Mouse (Mus musculus): ENCODE results near the gene Rbm34. TPM values are rescaled to one million over a fixed set of nuclear protein-coding genes. Genes with fewer than 3 reads are reported as not detected.
A peak's percentile ranks its signal among the peaks of the same experiment; 100 is the strongest.

The Rbm34 gene
- total and polyA plus RNA-seq, 3 experiments, result 24.8 to 42.7 (median 42.3) TPM

- TF ChIP-seq E2F4 (IDR thresholded peaks at IDR 0.05; ENCODE audit: insufficient replicate concordance, low read depth, low read length) (no peak), ETS1 (conservative IDR thresholded peaks at IDR 0.05; ENCODE audit: low read depth, low read length) (peak; percentile 84), MYC (IDR thresholded peaks at IDR 0.05; ENCODE audit: low read depth, low read length) (peak; percentile 99), MAZ (IDR thresholded peaks at IDR 0.05; ENCODE audit: low read depth, low read length) (no peak), KAT2A (IDR thresholded peaks at IDR 0.05; ENCODE audit: insufficient replicate concordance, low read length) (no peak)
Measured at GRCm38 (mm10) chr8:126945730-126946163, 25.1 kb downstream of the Rbm34 start, which contains the start of gene Tomm20 (continued).

DNA sequence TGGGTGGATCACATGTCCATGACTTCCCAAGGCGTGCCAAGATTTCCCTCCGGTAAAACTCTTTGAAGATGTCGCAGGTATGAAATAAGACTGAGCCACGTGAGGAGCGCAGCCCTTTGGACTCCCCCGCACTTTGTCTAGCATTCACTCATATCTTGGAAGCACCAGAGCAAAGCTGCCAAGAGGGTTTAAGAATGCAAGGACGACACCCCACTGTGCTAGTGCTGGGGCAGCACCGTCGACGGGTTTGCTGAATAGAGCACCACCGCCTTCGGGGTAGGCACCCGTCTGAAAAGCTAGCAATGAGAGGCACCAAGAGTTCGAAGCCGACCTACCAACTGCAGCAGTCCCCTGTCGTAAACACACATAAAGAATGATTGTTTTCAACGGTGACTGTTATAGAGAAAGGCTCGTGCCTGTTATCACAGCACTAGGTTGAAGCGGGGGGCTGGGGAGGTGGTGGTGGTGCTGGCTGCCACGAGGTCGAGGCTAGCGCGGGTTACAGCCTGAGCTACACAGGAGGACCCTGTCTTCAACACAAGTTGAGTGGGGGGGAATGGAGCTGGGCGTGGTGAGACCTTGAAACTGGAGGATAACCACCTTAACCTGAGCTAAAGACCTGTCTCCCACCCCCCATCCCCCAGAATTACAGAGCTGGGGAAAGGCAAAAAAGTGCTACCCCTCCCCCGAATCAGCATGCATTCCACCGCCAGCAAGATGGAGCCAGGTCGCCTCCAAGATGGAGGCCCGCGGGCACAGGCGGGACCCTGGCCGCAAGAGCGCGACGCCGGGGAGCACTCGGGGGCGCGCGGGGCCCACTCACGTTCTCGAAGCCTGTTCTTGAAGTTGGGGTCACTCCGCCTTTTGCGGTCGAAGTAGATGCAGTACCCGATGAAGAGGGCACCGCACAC is 25.8 kb downstream of the Rbm34 start:
- peak; percentile 60 for DNase-seq (ENCODE audit: extremely low read depth)
- Histone ChIP-seq H3K9me3 (replicated peaks; ENCODE audit: low read length) (no peaks in the 10 kb centered on the region), H3K27me3 (replicated peaks) (no peaks in the 10 kb centered on the region), H3K79me2 (replicated peaks; ENCODE audit: control insufficient read depth, extremely low read depth, insufficient read depth, poor library complexity, severe bottlenecking) (peaks cover 52% of the 10 kb centered on the region), H3K27ac (ENCODE audit: insufficient read depth, low read depth) (peak overlapping the region; percentile 80), H3K4me2 (ENCODE audit: insufficient read depth, low read depth, poor library complexity, severe bottlenecking) (peak overlapping the region; percentile 64; the same call in 1 of the 2 replicates), H3K36me3 (replicated peaks in 1 of 2; ENCODE audit: control insufficient read depth in 1 of 2, insufficient read depth in 1 of 2, low read length in 1 of 2) (peaks cover 7 to 61% of the 10 kb centered on the region in 2 experiments), H3K4me1 (ENCODE audit: control insufficient read depth in 1 of 2, insufficient read depth in 2 of 2) (peaks cover 2 to 29% of the 10 kb centered on the region in 2 experiments; a peak in 3 of 4 replicates), H3K4me3 (replicated peaks in 1 of 3; ENCODE audit: low read depth in 2 of 3, low read length in 2 of 3, poor library complexity in 1 of 3) (peak overlapping the region; percentile 79 to 91 (median 83)), H3K9ac (ENCODE audit: insufficient read depth, low read depth) (peak overlapping the region; percentile 96)
- dilution Hi-C loops (cut with MboI; ENCODE audit: extremely low pct_ligation_motif_present, extremely low pct_unique_long_range_greater_than_20kb, low sequenced_read_pairs) (no loop called here), in situ Hi-C loops (cut with MboI; ENCODE audit: low pct_ligation_motif_present, low pct_unique_long_range_greater_than_20kb, low sequenced_read_pairs) (loop anchor here (5.0 kb wide), 1 partner anchor 32 kb away; no protein-coding TSS in a partner anchor)
- TF ChIP-seq SIN3A (IDR thresholded peaks at IDR 0.05; ENCODE audit: low read length) (peak; percentile 43), ZKSCAN1 (IDR thresholded peaks at IDR 0.05; ENCODE audit: borderline replicate concordance, low read depth, low read length) (no peak), ELF1 (IDR thresholded peaks at IDR 0.05; ENCODE audit: low read depth, low read length) (no peak), ETS1 (conservative IDR thresholded peaks at IDR 0.05; ENCODE audit: low read depth, low read length) (no peak), MAZ (IDR thresholded peaks at IDR 0.05; ENCODE audit: low read depth, low read length) (no peak), USF2 (conservative IDR thresholded peaks at IDR 0.05; ENCODE audit: low read depth, low read length) (no peak), HCFC1 (IDR thresholded peaks at IDR 0.05; ENCODE audit: low read depth, low read length) (no peak; the same call in 1 of the 2 replicates), MXI1 (IDR thresholded peaks at IDR 0.05; ENCODE audit: low read depth, low read length) (peak; percentile 90), KAT2A (IDR thresholded peaks at IDR 0.05; ENCODE audit: insufficient replicate concordance, low read length) (0 out of 2 replicates have a peak, but pooled peaks have one; percentile 4), MAX (IDR thresholded peaks at IDR 0.05; ENCODE audit: low read length) (peak; percentile 48), PAX5 (IDR thresholded peaks at IDR 0.05; ENCODE audit: low read length) (no peak), CTCF (conservative IDR thresholded peaks at IDR 0.05 in 1 of 2, IDR thresholded peaks at IDR 0.05 in 1 of 2; ENCODE audit: low read depth in 2 of 2, low read length in 2 of 2) (no peak), JUN (IDR thresholded peaks at IDR 0.05; ENCODE audit: insufficient read depth, low read depth, low read length) (no peak), ZMIZ1 (IDR thresholded peaks at IDR 0.05; ENCODE audit: low read depth, low read length) (no peak), TCF12 (IDR thresholded peaks at IDR 0.05; ENCODE audit: low read depth, low read length) (no peak), USF1 (IDR thresholded peaks at IDR 0.05; ENCODE audit: low read depth, low read length) (no peak), NELFE (IDR thresholded peaks at IDR 0.05; ENCODE audit: low read depth, low read length) (no peak), ZNF384 (IDR thresholded peaks at IDR 0.05; ENCODE audit: low read depth, low read length) (no peak), RAD21 (IDR thresholded peaks at IDR 0.05; ENCODE audit: low read depth, low read length) (no peak), EP300 (IDR thresholded peaks at IDR 0.05; ENCODE audit: low read length) (no peak), TBP (conservative IDR thresholded peaks at IDR 0.05; ENCODE audit: low read depth, low read length) (no peak), ZC3H11A (IDR thresholded peaks at IDR 0.05; ENCODE audit: low read depth, low read length) (no peak), BHLHE40 (IDR thresholded peaks at IDR 0.05; ENCODE audit: low read depth, low read length) (peak; percentile 53), MYC (IDR thresholded peaks at IDR 0.05; ENCODE audit: low read depth, low read length) (peak; percentile 40; the same call in 1 of the 2 replicates), IRF4 (IDR thresholded peaks at IDR 0.05; ENCODE audit: low read depth, low read length) (no peak), UBTF (IDR thresholded peaks at IDR 0.05; ENCODE audit: low read depth, low read length) (peak; percentile 35; the same call in 1 of the 2 replicates), JUND (conservative IDR thresholded peaks at IDR 0.05; ENCODE audit: low read depth, low read length) (no peak), RCOR1 (conservative IDR thresholded peaks at IDR 0.05; ENCODE audit: low read depth, low read length) (no peak), POLR2A (IDR thresholded peaks at IDR 0.05; ENCODE audit: low read depth, low read length) (no peak), NRF1 (IDR thresholded peaks at IDR 0.05; ENCODE audit: low read depth, low read length) (0 out of 2 replicates have a peak, but pooled peaks have one; percentile 28), SMC3 (IDR thresholded peaks at IDR 0.05; ENCODE audit: low read depth, low read length) (no peak), E2F4 (IDR thresholded peaks at IDR 0.05; ENCODE audit: insufficient replicate concordance, low read depth, low read length) (no peak), GABPA (IDR thresholded peaks at IDR 0.05; ENCODE audit: insufficient replicate concordance, low read depth, low read length) (no peak), CHD1 (IDR thresholded peaks at IDR 0.05; ENCODE audit: low read depth, low read length) (0 out of 2 replicates have a peak, but pooled peaks have one; percentile 47)

All from CH12.LX (cell line).